Mouse (Mus musculus): Measurements from ENCODE around the gene Gm7257.

The Gm7257 gene

GRCm38 (mm10) chr9:36431584-36431983 lies at the start of gene Gm7257:
Gene Gm7257 (plus strand): TSS chr9:36431884.
- no peak for DNase-seq (ENCODE audit: low spot score)

GRCm38 (mm10) chr9:36402991-36403390 lies 28.7 kb upstream of the Gm7257 start:
- no peak for DNase-seq (ENCODE audit: low spot score)

DNA sequence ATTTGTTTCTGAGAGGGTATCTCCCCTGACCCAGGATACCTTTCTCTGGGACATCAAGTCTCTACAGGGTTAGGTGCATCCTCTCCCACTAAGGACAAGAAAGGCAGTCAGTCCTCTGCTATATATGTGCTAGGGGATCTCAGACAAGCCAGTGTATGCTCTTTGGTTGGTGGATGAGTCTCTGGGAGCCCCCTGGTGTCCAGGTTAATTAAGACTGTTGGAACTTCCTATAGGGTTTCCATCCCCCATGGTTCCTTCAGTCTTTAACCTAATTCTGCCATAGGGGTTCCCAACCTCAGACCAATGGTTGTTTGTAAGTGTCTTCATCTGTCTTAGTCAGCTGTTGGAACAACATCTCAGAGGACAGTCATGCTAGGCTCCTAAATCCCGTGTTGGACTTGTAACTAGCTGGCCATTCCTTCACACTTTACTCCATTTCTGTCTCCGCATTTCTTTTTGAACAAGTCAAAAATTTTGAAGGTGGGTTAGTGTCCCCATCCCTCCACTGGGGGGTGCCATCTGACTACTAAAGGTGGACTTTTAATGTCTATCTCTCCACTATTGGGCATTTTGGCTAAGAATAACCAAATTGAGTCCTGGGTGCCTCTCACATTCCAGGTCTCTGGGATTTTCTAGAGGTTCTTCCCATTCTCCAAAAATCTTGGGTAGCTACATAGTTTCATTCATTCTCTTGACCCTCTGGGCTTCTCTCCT lies 3.5 kb downstream of the Gm7257 start:
- DNase-seq (ENCODE audit: low spot score): no peak

DNA sequence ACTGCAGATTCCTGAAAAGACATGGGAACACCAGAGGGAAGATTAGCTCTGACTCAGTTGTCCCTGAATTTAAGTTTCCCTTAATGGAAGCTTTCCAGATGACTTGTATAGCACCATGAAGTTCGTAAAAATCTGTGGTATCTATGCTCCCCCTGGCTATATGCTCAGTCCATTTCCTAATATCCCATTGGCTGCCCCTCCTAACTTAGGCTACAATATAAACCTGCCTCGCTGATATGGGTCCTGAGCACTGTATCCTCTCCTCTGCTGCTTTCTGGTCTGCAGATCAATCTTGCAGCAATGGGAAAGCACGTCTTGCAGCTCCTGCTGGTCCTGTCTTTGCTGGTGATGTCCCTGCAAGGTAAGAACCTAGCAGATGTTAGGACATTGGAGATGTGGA lies 43.7 kb downstream of the Gm7257 start, which contains the start of gene Gm9513:
Gene Gm9513, plus strand, starts transcription at position 301 of the 400 bp plus-strand sequence.
- DNase-seq (ENCODE audit: low spot score): no peak
